Mouse (Mus musculus): ENCODE data around the gene Tnik. TPM values are rescaled to one million over a fixed set of nuclear protein-coding genes. Genes with fewer than 3 reads are reported as not detected.

Tnik gene
- polyA plus RNA-seq, 1 experiment = 142 TPM

- no peak overlapping the region for H3K27ac ChIP-seq (ENCODE audit: insufficient read depth, low read depth, low read length)
- TF ChIP-seq POLR2A (IDR thresholded peaks at IDR 0.05; ENCODE audit: insufficient read depth, low read depth, low read length) = no peak
- TF ChIP-seq CTCF (IDR thresholded peaks at IDR 0.05; ENCODE audit: insufficient read depth, low read depth, low read length) = no peak
- peaks cover 4% of the 10 kb centered on the region; the same call in 1 of the 2 replicates for H3K4me1 ChIP-seq (ENCODE audit: control insufficient read depth, insufficient read depth, low read length)
- H3K4me3 ChIP-seq (ENCODE audit: insufficient read depth, low read depth, low read length) = no peak overlapping the region
- 87% methylated on average over 2 of the region's 2 CpGs for WGBS
Measured at GRCm38 (mm10) chr3:28372459-28372858, 109.4 kb downstream of the Tnik start.

GRCm38 (mm10) chr3:28374738-28375510 lies 111.9 kb downstream of the Tnik start:
- H3K27ac ChIP-seq (ENCODE audit: insufficient read depth, low read depth, low read length) = no peak overlapping the region
- TF ChIP-seq POLR2A (IDR thresholded peaks at IDR 0.05; ENCODE audit: insufficient read depth, low read depth, low read length) (no peak), CTCF (IDR thresholded peaks at IDR 0.05; ENCODE audit: insufficient read depth, low read depth, low read length) (no peak)
- 89% methylated on average over 6 of the region's 6 CpGs for WGBS

GRCm38 (mm10) chr3:28380224-28380623 lies 117.2 kb downstream of the Tnik start:
- peaks cover 10% of the 10 kb centered on the region for H3K4me1 ChIP-seq (ENCODE audit: control insufficient read depth, insufficient read depth, low read length)
- H3K4me3 ChIP-seq (ENCODE audit: insufficient read depth, low read depth, low read length) = no peak overlapping the region
- no peak for TF ChIP-seq POLR2A (IDR thresholded peaks at IDR 0.05; ENCODE audit: insufficient read depth, low read depth, low read length)
- TF ChIP-seq CTCF (IDR thresholded peaks at IDR 0.05; ENCODE audit: insufficient read depth, low read depth, low read length) = no peak
- 62% methylated on average over 2 of the region's 2 CpGs for WGBS
- no peak overlapping the region for H3K27ac ChIP-seq (ENCODE audit: insufficient read depth, low read depth, low read length)

More at GRCm38 (mm10) chr3:28374738-28375510, 111.9 kb downstream of the Tnik start:
- no peaks in the 10 kb centered on the region for H3K4me1 ChIP-seq (ENCODE audit: control insufficient read depth, insufficient read depth, low read length)
- no peak overlapping the region for H3K4me3 ChIP-seq (ENCODE audit: insufficient read depth, low read depth, low read length)

- 49% methylated on average over 11 of the region's 11 CpGs for WGBS
- Histone ChIP-seq H3K4me3 (ENCODE audit: insufficient read depth, low read depth, low read length) (no peak overlapping the region), H3K27ac (ENCODE audit: insufficient read depth, low read depth, low read length) (no peak overlapping the region), H3K4me1 (ENCODE audit: control insufficient read depth, insufficient read depth, low read length) (peaks cover 12% of the 10 kb centered on the region)
- no peak for TF ChIP-seq POLR2A (IDR thresholded peaks at IDR 0.05; ENCODE audit: insufficient read depth, low read depth, low read length)
- TF ChIP-seq CTCF (IDR thresholded peaks at IDR 0.05; ENCODE audit: insufficient read depth, low read depth, low read length) = no peak
Measured at GRCm38 (mm10) chr3:28383526-28384126, 120.6 kb downstream of the Tnik start.

GRCm38 (mm10) chr3:28385199-28385975 lies 122.4 kb downstream of the Tnik start:
- no peak for TF ChIP-seq POLR2A (IDR thresholded peaks at IDR 0.05; ENCODE audit: insufficient read depth, low read depth, low read length)
- TF ChIP-seq CTCF (IDR thresholded peaks at IDR 0.05; ENCODE audit: insufficient read depth, low read depth, low read length) = no peak
- H3K4me1 ChIP-seq (ENCODE audit: control insufficient read depth, insufficient read depth, low read length) = peaks cover 12% of the 10 kb centered on the region
- no peak overlapping the region for H3K27ac ChIP-seq (ENCODE audit: insufficient read depth, low read depth, low read length)
- H3K4me3 ChIP-seq (ENCODE audit: insufficient read depth, low read depth, low read length) = no peak overlapping the region
- 84% methylated on average over 10 of the region's 10 CpGs for WGBS

GRCm38 (mm10) chr3:28388540-28388939 lies 125.5 kb downstream of the Tnik start:
- TF ChIP-seq CTCF (IDR thresholded peaks at IDR 0.05; ENCODE audit: insufficient read depth, low read depth, low read length) = no peak
- 87% methylated on average over 3 of the region's 3 CpGs for WGBS
- Histone ChIP-seq H3K4me1 (ENCODE audit: control insufficient read depth, insufficient read depth, low read length) (peaks cover 8% of the 10 kb centered on the region), H3K27ac (ENCODE audit: insufficient read depth, low read depth, low read length) (no peak overlapping the region), H3K4me3 (ENCODE audit: insufficient read depth, low read depth, low read length) (no peak overlapping the region)

GRCm38 (mm10) chr3:28390183-28390582 lies 127.2 kb downstream of the Tnik start:
- Histone ChIP-seq H3K27ac (ENCODE audit: insufficient read depth, low read depth, low read length) (no peak overlapping the region), H3K4me1 (ENCODE audit: control insufficient read depth, insufficient read depth, low read length) (peaks cover 2% of the 10 kb centered on the region; the same call in 1 of the 2 replicates), H3K4me3 (ENCODE audit: insufficient read depth, low read depth, low read length) (no peak overlapping the region)
- no peak for TF ChIP-seq CTCF (IDR thresholded peaks at IDR 0.05; ENCODE audit: insufficient read depth, low read depth, low read length)
- TF ChIP-seq POLR2A (IDR thresholded peaks at IDR 0.05; ENCODE audit: insufficient read depth, low read depth, low read length) = no peak
- WGBS = 98% methylated on average over 2 of the region's 2 CpGs

GRCm38 (mm10) chr3:28392542-28392941 lies 129.5 kb downstream of the Tnik start:
- Histone ChIP-seq H3K4me3 (ENCODE audit: insufficient read depth, low read depth, low read length) (no peak overlapping the region), H3K27ac (ENCODE audit: insufficient read depth, low read depth, low read length) (no peak overlapping the region), H3K4me1 (ENCODE audit: control insufficient read depth, insufficient read depth, low read length) (no peaks in the 10 kb centered on the region)
- TF ChIP-seq POLR2A (IDR thresholded peaks at IDR 0.05; ENCODE audit: insufficient read depth, low read depth, low read length) (no peak), CTCF (IDR thresholded peaks at IDR 0.05; ENCODE audit: insufficient read depth, low read depth, low read length) (no peak)

GRCm38 (mm10) chr3:28398781-28399180 lies 135.8 kb downstream of the Tnik start:
- Histone ChIP-seq H3K4me3 (ENCODE audit: insufficient read depth, low read depth, low read length) (no peak overlapping the region), H3K4me1 (ENCODE audit: control insufficient read depth, insufficient read depth, low read length) (peaks cover 23% of the 10 kb centered on the region), H3K27ac (ENCODE audit: insufficient read depth, low read depth, low read length) (no peak overlapping the region)
- 98% methylated on average over 1 of the region's 1 CpGs for WGBS
- TF ChIP-seq POLR2A (IDR thresholded peaks at IDR 0.05; ENCODE audit: insufficient read depth, low read depth, low read length) (no peak), CTCF (IDR thresholded peaks at IDR 0.05; ENCODE audit: insufficient read depth, low read depth, low read length) (no peak)

All from olfactory bulb, adult 2 months (tissue).